13 mouse cellular contexts compared by ENCODE assay signal in the genomic region with DNA sequence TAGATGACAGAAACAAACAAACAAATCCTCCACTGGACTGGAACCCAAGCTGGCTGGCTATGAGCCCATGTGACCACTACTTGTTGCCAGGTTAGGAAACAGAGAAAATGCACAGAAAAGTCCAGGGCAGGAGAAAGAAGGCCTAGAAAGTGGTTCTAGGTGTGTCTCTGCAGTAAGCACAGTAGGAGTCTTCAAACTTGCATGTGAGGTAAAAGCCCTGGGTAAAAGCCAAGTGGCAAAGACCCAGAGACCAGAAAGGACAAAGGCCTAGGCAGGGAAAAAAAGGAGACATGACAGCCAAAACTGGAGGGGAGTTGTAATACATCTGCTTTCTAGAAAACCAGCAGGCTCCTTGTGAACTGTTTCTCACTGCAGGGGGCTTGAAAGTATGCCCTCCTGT. TPM values are rescaled to one million over a fixed set of nuclear protein-coding genes. Genes with fewer than 3 reads are reported as not detected.
A peak's percentile ranks its signal among the peaks of the same experiment; 100 is the strongest.
DNase-seq lines count a peak whose midpoint lies in the region; ATAC-seq and TF ChIP-seq lines count a peak whose summit lies in the region.
"Had no signal": no experiment of that assay in that cellular context is flagged by ENCODE, and none has a peak within 500 bp of the region (broad histone marks: within the 10 kb centered on the region; RNA-seq: fewer than 3 reads in every experiment).

No protein-coding gene starts in this region.

- no peak overlapping the region for H3K4me3 ChIP-seq in heart, embryonic 12.5 days
- no peak overlapping the region for H3K4me3 ChIP-seq in liver, adult 2 months (ENCODE audit: insufficient read depth, low read depth, low read length)
- H3K4me3 ChIP-seq in hindbrain, postnatal 0 days (ENCODE audit: low read length) = no peak overlapping the region
- H3K4me3 ChIP-seq: left cerebral cortex, adult 2 months; midbrain, embryonic 12.5 days had no signal

- H3K9me3 ChIP-seq in heart, embryonic 12.5 days (replicated peaks) = no peaks in the 10 kb centered on the region
- H3K9me3 ChIP-seq in hindbrain, postnatal 0 days (ENCODE audit: low read length) = no peaks in the 10 kb centered on the region
- H3K9me3 ChIP-seq: midbrain, embryonic 12.5 days had no signal

- H3K27ac ChIP-seq in heart, embryonic 12.5 days (ENCODE audit: poor library complexity, severe bottlenecking) = no peak overlapping the region
- no peak overlapping the region for H3K27ac ChIP-seq in liver, adult 2 months (replicated peaks; ENCODE audit: insufficient read depth, low read depth, low read length)
- 0 out of 2 replicates have a peak overlapping the region, but pooled peaks have one; percentile 48 for H3K27ac ChIP-seq in hindbrain, postnatal 0 days
- H3K27ac ChIP-seq: liver, embryonic 14.5 days; midbrain, embryonic 12.5 days had no signal

- H3K9ac ChIP-seq in heart, embryonic 12.5 days = no peak overlapping the region
- no peak overlapping the region for H3K9ac ChIP-seq in liver, adult 2 months (ENCODE audit: low read depth, low read length)
- no peak overlapping the region for H3K9ac ChIP-seq in hindbrain, postnatal 0 days (replicated peaks; ENCODE audit: low read length)
- H3K9ac ChIP-seq: liver, embryonic 14.5 days; midbrain, embryonic 12.5 days had no signal

- TF ChIP-seq POLR2A in liver, adult 2 months (IDR thresholded peaks at IDR 0.05; ENCODE audit: extremely low read depth, insufficient read depth, low read length) = no peak

- ATAC-seq in heart, embryonic 12.5 days (ENCODE audit: insufficient number of reproducible peaks, low FRiP score) = no peak
- ATAC-seq in hindbrain, postnatal 0 days = no peak

- peak; percentile 54 for DNase-seq in heart, postnatal 10 days
- DNase-seq in liver, adult 2 months (ENCODE audit: extremely low read depth, low read depth, low spot score) = peak; percentile 75
- no peak for DNase-seq in liver
- DNase-seq in NIH3T3 (ENCODE audit: low read depth) = peak; percentile 36
- DNase-seq in hindbrain, postnatal 0 days (ENCODE audit: low spot score) = no peak
- no peak for DNase-seq in ovary, postnatal 36 days (ENCODE audit: low spot score)
- DNase-seq: cerebellum, adult 2 months; right cerebral cortex, postnatal 25 days; thymus, postnatal 36 days had no signal

- 0 out of 2 replicates have a peak, but pooled peaks cover 8% of the 10 kb centered on the region for H3K36me3 ChIP-seq in heart, embryonic 12.5 days
- no peaks in the 10 kb centered on the region for H3K36me3 ChIP-seq in liver, adult 2 months (ENCODE audit: control insufficient read depth, insufficient read depth, low read length)
- no peaks in the 10 kb centered on the region for H3K36me3 ChIP-seq in hindbrain, postnatal 0 days (ENCODE audit: insufficient read depth, low read length)

- no peaks in the 10 kb centered on the region for H3K27me3 ChIP-seq in heart, embryonic 12.5 days (replicated peaks)
- no peaks in the 10 kb centered on the region for H3K27me3 ChIP-seq in liver, adult 2 months (ENCODE audit: control insufficient read depth, insufficient read depth, low read length)
- H3K27me3 ChIP-seq in hindbrain, postnatal 0 days (ENCODE audit: insufficient read depth, low read length) = no peaks in the 10 kb centered on the region
- H3K27me3 ChIP-seq: midbrain, embryonic 12.5 days had no signal

- peaks cover 9% of the 10 kb centered on the region for H3K4me1 ChIP-seq in heart, embryonic 12.5 days (replicated peaks)
- H3K4me1 ChIP-seq in liver, adult 2 months (ENCODE audit: control insufficient read depth, insufficient read depth, low read length) = peaks cover 2% of the 10 kb centered on the region; the same call in 1 of the 2 replicates
- H3K4me1 ChIP-seq in hindbrain, postnatal 0 days (ENCODE audit: insufficient read depth, low read length) = no peaks in the 10 kb centered on the region
- H3K4me1 ChIP-seq: midbrain, embryonic 12.5 days had no signal

- TF ChIP-seq CTCF in liver, adult 2 months (IDR thresholded peaks at IDR 0.05; ENCODE audit: low read depth, low read length) = no peak
- no peak for TF ChIP-seq CTCF in hindbrain, postnatal 0 days (IDR thresholded peaks at IDR 0.05; ENCODE audit: low read depth)

- H3K79me2 ChIP-seq in liver, adult 2 months (ENCODE audit: control insufficient read depth, insufficient read depth, low read length) = no peaks in the 10 kb centered on the region

- intact Hi-C loops in heart, postnatal 10 days (cut with DNase I) = no loop called here

- H3K4me2 ChIP-seq in heart, embryonic 12.5 days = no peak overlapping the region
- H3K4me2 ChIP-seq in hindbrain, postnatal 0 days (ENCODE audit: low read depth, low read length) = no peak overlapping the region
- H3K4me2 ChIP-seq: midbrain, embryonic 12.5 days had no signal

RNA-seq across cellular contexts. Expression of gene Traf6, which starts 52.7 kb away (rescaled TPM):
- 10 to 100 TPM; 13.5 to 14.5 TPM for total RNA-seq in heart, postnatal 10 days (2021)
- 7.6 and 8.5 TPM in 2 replicates for polyA plus RNA-seq in heart, embryonic 12.5 days (2016; fragmentation: Nextera tagmentation; extraction: Ambion mirVana)
- 7.7 and 9.5 TPM in 2 replicates for total RNA-seq in liver, adult 2 months (2014; rRNA removed)
- polyA plus RNA-seq in liver, adult 2 months (2012; rRNA removed) = 5.4 and 6.0 TPM in 2 replicates
- 21.9 and 26.3 TPM in 2 replicates for total RNA-seq in hindbrain, postnatal 0 days (2014; rRNA removed)
- 6.1 and 6.8 TPM in 2 replicates for polyA plus RNA-seq in hindbrain, postnatal 0 days (2015; fragmentation: Nextera tagmentation; extraction: Ambion mirVana)

Comparison
In these comparisons a context has a peak if more than half of its experiments do, and no peak if none do; other contexts are left out.
1. DNase-seq: peak in heart, postnatal 10 days (2 of 2), liver, adult 2 months (single experiment) and NIH3T3 (single experiment); none in liver (single experiment), hindbrain, postnatal 0 days (single experiment) and ovary, postnatal 36 days (single experiment).